Mouse (Mus musculus) lung, embryonic 16.5 days (tissue): Measurements from ENCODE around the gene Pik3r2. TPM values are rescaled to one million over a fixed set of nuclear protein-coding genes. Genes with fewer than 3 reads are reported as not detected.

ENCODE experiments used
- ATAC-seq: fragments of 200-750 bp; cut with Nextera tagmentation; 2 replicates; pipeline ENCODE4 v1.8.0; 2017; ENCODE audit warnings: low read depth, mild to moderate bottlenecking, moderate library complexity
- H3K27ac ChIP-seq: fragments of 300-500 bp; sonication (generic); 2 replicates; pipeline ENCODE4 v1.5.1; 2014; ENCODE audit warnings: mild to moderate bottlenecking, control low read depth, low read length
- H3K27me3 ChIP-seq: fragments of 300-500 bp; sonication (generic); 2 replicates; pipeline ENCODE4 v1.6.1; 2014; ENCODE audit warnings: low read depth, low read length, mixed read lengths; ENCODE audit not compliant: control insufficient read depth, insufficient read depth
- H3K36me3 ChIP-seq: fragments of 300-500 bp; sonication (generic); 2 replicates; pipeline ENCODE4 v1.6.1; 2014; ENCODE audit warnings: low read length; ENCODE audit not compliant: control insufficient read depth, insufficient read depth
- H3K4me1 ChIP-seq: fragments of 300-500 bp; sonication (generic); replicated peaks from 2 replicates; pipeline ENCODE4 v1.6.1; 2014; ENCODE audit warnings: low read length, mixed read lengths; ENCODE audit not compliant: control insufficient read depth, insufficient read depth
- H3K4me2 ChIP-seq: fragments of 300-500 bp; sonication (generic); 2 replicates; pipeline ENCODE4 v1.6.1; 2014; ENCODE audit warnings: low read depth, low read length, control low read depth
- H3K4me3 ChIP-seq: fragments of 300-500 bp; sonication (generic); 2 replicates; pipeline ENCODE4 v1.5.1; 2014; ENCODE audit warnings: mild to moderate bottlenecking, low read length, control low read depth
- H3K9ac ChIP-seq: fragments of 300-500 bp; sonication (generic); 2 replicates; pipeline ENCODE4 v1.6.1; 2014; ENCODE audit warnings: low read length, control low read depth
- H3K9me3 ChIP-seq: fragments of 300-500 bp; sonication (generic); 2 replicates; pipeline ENCODE4 v1.6.1; 2016; ENCODE audit warnings: low read length; ENCODE audit not compliant: control insufficient read depth
- WGBS: fragments of 180-500 bp; shearing (Covaris S2); extraction: QIAGEN DNeasy Blood & Tissue Kit; methylation state at CpG from one replicate; pipeline ENCODE4 v1.1.7; 2014; 5-methylcytosine and 5-hydroxymethylcytosine counted together
- polyA plus RNA-seq: library from polyadenylated mRNA; unstranded; fragments of >200 nt; fragmentation: Nextera tagmentation; extraction: Ambion mirVana; gene quantifications from 2 replicates; pipeline ENCODE4 v1.2.1, GENCODE M21; 2015

Gene Pik3r2
- polyA plus RNA-seq, 1 experiment from 2014 or later, result 56.8 TPM

GRCm38 (mm10) chr8:70812885-70813284 lies 36.4 kb upstream of the Pik3r2 start:
- H3K36me3 ChIP-seq, result no peaks in the 10 kb centered on the region
- H3K4me2 ChIP-seq, result no peak overlapping the region
- no peak overlapping the region for H3K27ac ChIP-seq
- H3K9me3 ChIP-seq, result no peaks in the 10 kb centered on the region
- WGBS, result 45% methylated on average over 4 of the region's 4 CpGs
- no peak overlapping the region for H3K9ac ChIP-seq
- ATAC-seq, result no peak
- H3K27me3 ChIP-seq, result peaks cover 11% of the 10 kb centered on the region
- no peak overlapping the region for H3K4me3 ChIP-seq
- no peaks in the 10 kb centered on the region for H3K4me1 ChIP-seq

- Histone ChIP-seq H3K4me2 (no peak overlapping the region), H3K27me3 (peaks cover 9% of the 10 kb centered on the region), H3K27ac (no peak overlapping the region), H3K9ac (no peak overlapping the region), H3K4me1 (no peaks in the 10 kb centered on the region), H3K9me3 (no peaks in the 10 kb centered on the region), H3K4me3 (no peak overlapping the region), H3K36me3 (no peaks in the 10 kb centered on the region)
- ATAC-seq, result no peak
- WGBS, result 38% methylated on average over 4 of the region's 4 CpGs
Observed at GRCm38 (mm10) chr8:70812055-70812454, 35.5 kb upstream of the Pik3r2 start.

DNA sequence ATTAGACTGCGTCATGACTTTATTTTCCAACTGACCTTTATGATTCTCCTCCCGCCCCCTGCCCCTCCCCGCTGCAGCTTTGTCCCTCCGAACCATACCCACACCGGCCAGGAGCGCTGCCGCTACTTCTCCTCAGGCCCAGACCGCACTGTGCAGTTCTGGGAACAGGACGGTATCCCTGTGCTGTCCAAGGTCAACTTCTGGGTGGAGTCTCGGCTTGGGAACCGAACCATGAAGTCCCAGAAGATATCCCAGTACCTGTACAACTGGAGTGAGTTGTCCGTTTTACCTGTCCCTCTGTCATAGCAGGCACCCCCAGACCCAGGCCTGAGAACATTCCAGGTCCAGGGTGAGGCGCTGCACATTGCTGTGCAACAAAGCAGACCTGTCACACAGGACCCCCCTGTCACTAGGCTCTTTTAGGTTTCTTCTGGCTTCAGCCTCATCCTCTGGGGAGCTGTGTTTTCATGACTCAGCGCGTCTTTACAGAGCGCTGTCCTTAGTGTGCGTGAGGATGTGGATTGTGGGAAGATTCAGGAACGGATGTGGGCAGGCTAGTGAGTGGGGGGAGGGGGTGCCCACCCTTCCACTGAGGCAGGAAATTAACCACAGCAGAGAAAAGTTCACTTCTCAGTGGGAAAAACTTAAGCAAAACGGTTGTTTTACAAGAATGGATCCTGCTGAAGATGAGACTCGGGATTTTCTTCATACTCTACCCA lies 34.6 kb upstream of the Pik3r2 start:
- H3K4me3 ChIP-seq, result no peak overlapping the region
- H3K27me3 ChIP-seq, result peaks cover under 1% of the 10 kb centered on the region; the same call in 1 of the 2 replicates
- H3K9ac ChIP-seq, result no peak overlapping the region
- no peaks in the 10 kb centered on the region for H3K4me1 ChIP-seq
- H3K9me3 ChIP-seq, result no peaks in the 10 kb centered on the region
- 61% methylated on average over 20 of the region's 20 CpGs for WGBS
- no peak for ATAC-seq
- H3K4me2 ChIP-seq, result no peak overlapping the region
- no peak overlapping the region for H3K27ac ChIP-seq
- H3K36me3 ChIP-seq, result no peaks in the 10 kb centered on the region

DNA sequence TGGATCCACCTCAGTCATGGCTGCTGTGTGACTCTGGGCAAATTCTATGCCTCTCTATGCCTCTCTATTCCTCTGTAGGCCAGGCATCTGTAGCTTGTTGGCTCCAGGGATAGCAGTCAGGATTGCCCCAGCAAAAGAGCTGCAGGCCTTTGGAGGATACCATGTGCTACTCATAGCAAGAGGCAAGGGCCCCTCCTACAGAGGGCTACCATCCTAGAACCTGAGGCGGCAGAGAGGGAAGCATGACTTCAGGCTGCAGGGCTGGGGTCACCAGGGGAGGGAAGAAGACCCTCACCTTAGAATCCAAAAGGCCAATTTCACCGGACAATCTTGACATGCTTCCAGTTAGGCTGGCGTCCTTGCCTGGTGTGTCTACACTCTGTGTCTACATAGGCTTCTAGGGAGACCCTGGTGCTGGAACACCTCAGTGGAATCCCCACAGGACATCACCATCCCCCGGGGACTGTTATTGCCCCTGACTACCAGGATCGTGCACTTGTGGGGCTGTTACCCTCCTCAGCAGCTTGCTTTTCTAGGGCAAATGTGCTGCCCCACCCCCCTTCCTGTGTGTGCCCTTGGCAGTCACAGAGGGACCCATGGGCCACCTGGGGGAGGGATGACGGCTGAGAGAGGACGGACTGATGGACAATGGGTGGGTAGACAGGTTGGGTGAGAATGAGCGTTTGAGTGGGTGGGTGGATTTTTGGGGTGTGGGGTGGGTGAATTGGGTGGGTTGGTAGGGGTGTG lies 32.6 kb upstream of the Pik3r2 start:
- Histone ChIP-seq H3K9ac (no peak overlapping the region), H3K4me2 (no peak overlapping the region), H3K4me3 (no peak overlapping the region), H3K27ac (no peak overlapping the region), H3K9me3 (no peaks in the 10 kb centered on the region), H3K36me3 (no peaks in the 10 kb centered on the region), H3K4me1 (peaks cover 2% of the 10 kb centered on the region; the same call in 1 of the 2 replicates), H3K27me3 (peaks cover 8% of the 10 kb centered on the region)
- 69% methylated on average over 8 of the region's 8 CpGs for WGBS
- ATAC-seq, result no peak

- no peak for ATAC-seq
- Histone ChIP-seq H3K9me3 (no peaks in the 10 kb centered on the region), H3K4me2 (no peak within 1 kb of the TSS), H3K9ac (no peak within 1 kb of the TSS), H3K4me3 (no peak within 1 kb of the TSS), H3K4me1 (peaks cover 8% of the 10 kb centered on the region), H3K27me3 (peaks cover 13% of the 10 kb centered on the region), H3K36me3 (no peaks in the 10 kb centered on the region), H3K27ac (no peak within 1 kb of the TSS)
- 46% methylated on average over 5 of the region's 5 CpGs for WGBS
Observed at GRCm38 (mm10) chr8:70808239-70808638, 31.7 kb upstream of the Pik3r2 start, which contains the start of gene Il12rb1. Gene Il12rb1 (plus strand): TSS chr8:70808449.

- H3K27ac ChIP-seq, result no peak overlapping the region
- no peaks in the 10 kb centered on the region for H3K9me3 ChIP-seq
- H3K36me3 ChIP-seq, result no peaks in the 10 kb centered on the region
- H3K4me2 ChIP-seq, result no peak overlapping the region
- peaks cover 13% of the 10 kb centered on the region for H3K27me3 ChIP-seq
- ATAC-seq, result no peak
- H3K4me3 ChIP-seq, result no peak overlapping the region
- WGBS, result 42% methylated on average over 1 of the region's 1 CpGs
- H3K9ac ChIP-seq, result no peak overlapping the region
- H3K4me1 ChIP-seq, result peaks cover 8% of the 10 kb centered on the region
Observed at GRCm38 (mm10) chr8:70807304-70807703, 30.8 kb upstream of the Pik3r2 start.

DNA sequence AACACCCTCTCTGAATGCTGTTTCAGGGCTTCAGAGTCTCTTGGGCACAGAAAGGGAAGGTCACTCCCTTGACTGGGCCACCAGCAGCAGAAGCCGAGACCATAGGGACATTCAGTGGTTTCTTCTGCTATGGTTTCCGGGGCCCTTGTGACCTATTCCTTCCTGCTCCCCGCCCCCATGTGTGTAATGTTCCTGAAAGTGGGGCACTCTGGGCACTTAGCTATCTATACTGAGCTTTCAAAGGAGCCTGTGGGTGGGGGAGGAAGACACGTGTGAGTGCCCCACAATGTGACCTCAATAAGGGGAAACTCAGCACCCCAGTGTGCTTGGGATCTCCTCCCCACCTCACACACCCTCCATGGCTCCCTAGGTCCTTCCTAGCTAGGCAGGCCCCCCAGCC lies 30.0 kb upstream of the Pik3r2 start:
- no peaks in the 10 kb centered on the region for H3K9me3 ChIP-seq
- peaks cover 8% of the 10 kb centered on the region for H3K4me1 ChIP-seq
- peaks cover 13% of the 10 kb centered on the region for H3K27me3 ChIP-seq
- no peak overlapping the region for H3K9ac ChIP-seq
- H3K4me2 ChIP-seq, result no peak overlapping the region
- no peak overlapping the region for H3K4me3 ChIP-seq
- no peak for ATAC-seq
- 55% methylated on average over 4 of the region's 4 CpGs for WGBS
- H3K27ac ChIP-seq, result no peak overlapping the region
- H3K36me3 ChIP-seq, result no peaks in the 10 kb centered on the region

- under 1% methylated on average over 45 of the region's 45 CpGs for WGBS
Observed at GRCm38 (mm10) chr8:70804481-70805206, 28.1 kb upstream of the Pik3r2 start, which contains the start of gene Mast3. Gene Mast3 (minus strand): TSS chr8:70805054.

More at GRCm38 (mm10) chr8:70804481-70805206, 28.1 kb upstream of the Pik3r2 start, which contains the start of gene Mast3:
- no peaks in the 10 kb centered on the region for H3K36me3 ChIP-seq
- peak within 1 kb of the TSS; percentile 62 for H3K4me3 ChIP-seq
- H3K9ac ChIP-seq, result peak within 1 kb of the TSS; percentile 53
- peaks cover 8% of the 10 kb centered on the region for H3K4me1 ChIP-seq
- peak; percentile 94 for ATAC-seq
- H3K27ac ChIP-seq, result no peak within 1 kb of the TSS
- H3K4me2 ChIP-seq, result peak within 1 kb of the TSS; percentile 87
- H3K27me3 ChIP-seq, result peaks cover 23% of the 10 kb centered on the region
- H3K9me3 ChIP-seq, result no peaks in the 10 kb centered on the region
